Mouse (Mus musculus) forebrain, embryonic 16.5 days (tissue): ENCODE data around the gene Pom121. TPM values are rescaled to one million over a fixed set of nuclear protein-coding genes. Genes with fewer than 3 reads are reported as not detected.

Source experiments
- ATAC-seq: fragments of 200-750 bp; cut with Nextera tagmentation; 2 replicates; pipeline ENCODE4 v1.8.0; 2017; ENCODE audit warnings: mild to moderate bottlenecking, moderate library complexity
- H3K27ac ChIP-seq: fragments of 300-500 bp; sonication (generic); 2 replicates; pipeline ENCODE4 v1.5.1; 2014; ENCODE audit warnings: low read length, control low read depth
- H3K27me3 ChIP-seq: fragments of 300-500 bp; sonication (generic); replicated peaks from 2 replicates; pipeline ENCODE4 v1.6.1; 2014; ENCODE audit warnings: low read length; ENCODE audit not compliant: control insufficient read depth, insufficient read depth
- H3K36me3 ChIP-seq: fragments of 300-500 bp; sonication (generic); 2 replicates; pipeline ENCODE4 v1.6.1; 2014; ENCODE audit not compliant: control insufficient read depth, insufficient read depth
- H3K4me1 ChIP-seq: fragments of 300-500 bp; sonication (generic); replicated peaks from 2 replicates; pipeline ENCODE4 v1.6.1; 2014; ENCODE audit warnings: low read length; ENCODE audit not compliant: control insufficient read depth, insufficient read depth
- H3K4me2 ChIP-seq: fragments of 300-500 bp; sonication (generic); 2 replicates; pipeline ENCODE4 v1.6.1; 2014; ENCODE audit warnings: mild to moderate bottlenecking, low read length, control low read depth
- H3K4me3 ChIP-seq: fragments of 300-500 bp; sonication (generic); replicated peaks from 2 replicates; pipeline ENCODE4 v1.5.1; 2014; ENCODE audit warnings: mild to moderate bottlenecking, low read length, control low read depth
- H3K9ac ChIP-seq: fragments of 300-500 bp; sonication (generic); replicated peaks from 2 replicates; pipeline ENCODE4 v1.6.1; 2014; ENCODE audit warnings: low read depth, low read length, control low read depth
- H3K9me3 ChIP-seq: fragments of 300-500 bp; sonication (generic); 2 replicates; pipeline ENCODE4 v1.6.1; 2016; ENCODE audit warnings: low read length; ENCODE audit not compliant: control insufficient read depth
- WGBS: fragments of 180-500 bp; shearing (Covaris S2); extraction: QIAGEN DNeasy Blood & Tissue Kit; methylation state at CpG from one replicate; pipeline ENCODE4 v1.1.7; 2014; 5-methylcytosine and 5-hydroxymethylcytosine counted together
- polyA plus RNA-seq: library from polyadenylated mRNA; unstranded; fragments of >200 nt; fragmentation: Nextera tagmentation; extraction: Ambion mirVana; gene quantifications from 2 replicates; pipeline ENCODE4 v1.2.1, GENCODE M21; 2015

The Pom121 gene
- polyA plus RNA-seq = 11.4 and 11.7 TPM in 2 replicates

DNA sequence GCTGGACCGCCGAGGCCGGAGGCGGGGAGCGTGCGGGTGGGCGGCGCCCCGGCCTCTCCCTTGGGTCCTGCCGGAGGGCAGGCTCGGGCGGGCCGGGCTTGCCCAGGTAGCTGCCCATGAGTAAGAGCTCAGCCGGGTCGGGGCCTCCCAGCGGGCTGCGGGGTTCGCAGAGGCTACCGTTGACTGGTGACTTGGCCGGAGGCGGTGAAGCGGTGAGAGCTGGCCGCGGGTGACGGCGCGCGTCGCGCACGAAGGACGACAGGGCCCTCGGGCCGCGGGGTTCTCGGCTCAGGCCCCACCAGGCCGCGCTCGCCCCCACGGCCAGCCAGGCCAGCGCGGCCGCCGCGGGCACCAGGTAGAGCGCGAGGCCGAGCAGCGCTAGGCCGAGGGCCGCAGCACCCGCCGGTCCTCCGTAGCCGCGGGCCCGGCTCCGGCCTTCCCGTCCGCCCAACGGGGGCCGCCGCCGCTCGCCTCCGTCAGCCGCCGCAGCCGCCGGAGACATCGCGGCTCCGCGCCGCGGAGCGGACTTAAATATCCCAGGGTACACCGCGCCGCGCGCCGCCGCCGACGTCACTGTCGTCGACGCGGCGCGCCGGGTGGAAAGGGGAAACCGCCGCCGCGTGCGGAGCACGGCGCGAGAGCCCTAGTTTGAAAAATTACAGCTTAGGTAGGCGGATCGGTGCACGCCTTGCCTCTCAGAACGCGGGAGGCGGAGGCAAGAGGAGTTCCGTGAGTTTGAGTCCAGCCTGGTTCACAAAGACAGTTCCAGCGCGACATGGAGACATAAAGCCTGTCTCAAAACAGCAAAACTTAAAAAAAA lies at the start of gene Pom121:
Gene Pom121, minus strand, starts transcription at position 543 of the 820 bp plus-strand sequence.
- ATAC-seq = peak; percentile 93
- Histone ChIP-seq H3K27me3 (no peaks in the 10 kb centered on the region; the same call in 1 of the 2 replicates), H3K27ac (peak within 1 kb of the TSS; percentile 75), H3K4me1 (peaks cover 15% of the 10 kb centered on the region), H3K4me2 (peak within 1 kb of the TSS; percentile 91), H3K9me3 (no peaks in the 10 kb centered on the region), H3K4me3 (peak within 1 kb of the TSS; percentile 94), H3K36me3 (peaks cover 17% of the 10 kb centered on the region), H3K9ac (peak within 1 kb of the TSS; percentile 95)
- whole genome bisulfite sequencing = under 1% methylated on average over 102 of the region's 110 CpGs

DNA sequence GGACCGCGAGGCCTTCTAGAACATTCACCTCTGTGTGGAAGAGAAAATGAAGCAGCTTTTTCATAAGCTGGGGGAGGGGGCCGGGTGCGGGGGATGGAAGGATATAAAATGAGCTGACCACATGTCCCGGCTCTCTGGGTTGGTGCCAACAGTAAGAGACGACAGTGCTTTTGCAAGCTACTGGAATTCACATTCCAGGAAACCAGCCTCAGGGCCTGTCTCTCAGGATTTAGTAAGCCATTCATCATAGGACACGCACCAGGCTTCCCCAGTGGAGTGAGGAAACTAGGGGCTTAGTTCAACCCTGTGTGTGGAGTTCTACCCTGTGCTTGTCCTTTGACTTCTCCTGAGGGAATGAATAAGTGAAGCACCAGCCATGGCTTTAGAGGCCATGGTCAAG lies 48.1 kb upstream of the Pom121 start:
- H3K4me1 ChIP-seq = no peaks in the 10 kb centered on the region
- H3K4me3 ChIP-seq = no peak overlapping the region
- no peak overlapping the region for H3K27ac ChIP-seq
- H3K9ac ChIP-seq = no peak overlapping the region
- H3K4me2 ChIP-seq = no peak overlapping the region
- peaks cover 13% of the 10 kb centered on the region for H3K36me3 ChIP-seq
- WGBS = 87% methylated on average over 7 of the region's 7 CpGs
- no peaks in the 10 kb centered on the region for H3K9me3 ChIP-seq
- no peak for ATAC-seq
- H3K27me3 ChIP-seq = no peaks in the 10 kb centered on the region

DNA sequence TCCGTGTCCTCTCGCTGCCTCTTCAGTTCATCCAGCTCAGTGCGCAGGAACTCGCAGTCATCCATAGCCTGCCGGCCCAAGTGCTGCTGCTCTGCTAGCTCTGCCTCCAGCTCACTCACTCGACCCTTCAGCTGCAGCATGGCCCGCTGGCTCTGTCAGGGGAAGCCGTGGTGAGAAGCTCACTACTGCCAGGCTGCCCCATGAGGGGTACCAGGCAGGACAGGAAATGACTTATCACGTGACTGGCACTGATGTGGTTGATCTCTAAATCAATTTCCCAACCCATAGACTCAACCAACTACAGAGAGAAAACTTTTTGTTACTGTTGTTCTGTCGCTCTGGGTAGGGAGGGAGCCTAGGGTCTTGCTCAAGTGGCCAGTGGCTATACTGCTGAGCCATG lies 40.7 kb upstream of the Pom121 start:
- peaks cover 17% of the 10 kb centered on the region for H3K36me3 ChIP-seq
- no peak overlapping the region for H3K9ac ChIP-seq
- H3K4me2 ChIP-seq = no peak overlapping the region
- WGBS = 98% methylated on average over 10 of the region's 10 CpGs
- no peaks in the 10 kb centered on the region for H3K27me3 ChIP-seq
- H3K4me1 ChIP-seq = no peaks in the 10 kb centered on the region
- no peak overlapping the region for H3K27ac ChIP-seq
- peaks cover 2% of the 10 kb centered on the region; the same call in 1 of the 2 replicates for H3K9me3 ChIP-seq
- ATAC-seq = no peak
- no peak overlapping the region for H3K4me3 ChIP-seq

DNA sequence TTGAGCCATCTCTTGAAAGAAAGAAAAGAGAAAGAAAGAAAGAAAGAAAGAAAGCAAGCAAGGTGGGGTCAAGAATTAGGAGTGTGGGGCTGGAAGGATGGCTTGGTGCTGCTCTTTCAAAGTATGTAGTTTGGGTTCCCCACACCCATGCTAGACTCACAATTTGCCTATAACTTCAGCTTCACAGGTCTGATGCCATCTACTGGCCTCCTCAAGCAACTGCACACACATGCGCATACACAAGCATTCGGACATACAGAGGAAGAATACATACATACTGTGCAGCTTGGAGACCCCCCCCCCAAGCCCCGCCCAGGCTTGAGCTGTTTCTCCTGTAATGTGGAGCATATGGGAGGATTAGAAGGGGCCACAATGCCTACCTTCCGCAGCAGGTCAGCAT lies 39.5 kb upstream of the Pom121 start:
- Histone ChIP-seq H3K4me1 (no peaks in the 10 kb centered on the region), H3K4me2 (no peak overlapping the region), H3K9me3 (peaks cover 2% of the 10 kb centered on the region; the same call in 1 of the 2 replicates), H3K27me3 (no peaks in the 10 kb centered on the region), H3K4me3 (no peak overlapping the region), H3K36me3 (peaks cover 21% of the 10 kb centered on the region), H3K9ac (no peak overlapping the region), H3K27ac (no peak overlapping the region)
- no peak for ATAC-seq
- WGBS = 98% methylated on average over 4 of the region's 4 CpGs

DNA sequence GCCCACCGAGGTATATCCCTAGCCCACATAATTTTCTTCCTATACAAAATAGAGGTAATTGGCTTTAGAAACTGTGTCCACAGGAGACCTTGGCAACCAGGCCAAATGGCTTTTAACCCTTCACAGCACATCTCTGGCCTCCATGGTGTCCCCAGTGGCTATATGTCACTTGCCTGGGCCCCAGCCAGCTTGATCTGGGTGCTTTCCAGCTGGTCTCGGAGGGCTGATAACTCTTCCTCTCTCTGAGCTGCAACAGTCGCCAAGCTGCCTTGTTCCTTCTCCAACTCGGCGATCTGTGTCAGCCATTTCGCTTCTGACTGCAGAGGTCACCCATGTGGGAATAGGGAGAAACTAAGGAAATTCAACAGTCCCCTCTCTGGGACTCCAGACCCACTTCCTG lies 36.8 kb upstream of the Pom121 start:
- Histone ChIP-seq H3K9me3 (peaks cover 2% of the 10 kb centered on the region; the same call in 1 of the 2 replicates), H3K4me3 (no peak overlapping the region), H3K4me1 (no peaks in the 10 kb centered on the region), H3K4me2 (no peak overlapping the region), H3K9ac (no peak overlapping the region), H3K27ac (no peak overlapping the region), H3K27me3 (no peaks in the 10 kb centered on the region), H3K36me3 (peaks cover 28% of the 10 kb centered on the region)
- no peak for ATAC-seq
- WGBS = 86% methylated on average over 6 of the region's 6 CpGs

DNA sequence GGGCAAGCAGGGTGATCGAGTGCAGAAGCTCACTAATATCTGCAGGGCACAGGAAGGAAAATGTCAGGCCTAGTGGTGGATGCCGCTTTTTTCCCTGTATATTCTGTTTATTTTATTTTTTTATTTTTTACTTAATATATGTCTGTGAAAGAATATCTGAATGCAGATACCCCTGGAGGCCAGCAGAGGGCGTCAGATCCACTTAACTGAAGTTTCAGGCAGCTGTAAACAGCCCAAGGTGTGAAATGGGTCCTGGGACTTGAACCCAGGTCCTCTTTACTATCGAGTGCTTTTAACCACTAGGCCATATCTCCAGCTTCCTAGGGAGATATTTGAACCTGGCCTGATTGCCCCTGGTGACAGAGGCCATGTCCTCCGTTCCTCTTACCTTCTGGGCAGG lies 34.4 kb upstream of the Pom121 start:
- no peak overlapping the region for H3K4me3 ChIP-seq
- H3K9ac ChIP-seq = no peak overlapping the region
- H3K36me3 ChIP-seq = peaks cover 20% of the 10 kb centered on the region
- WGBS = 77% methylated on average over 5 of the region's 5 CpGs
- ATAC-seq = no peak
- H3K4me2 ChIP-seq = no peak overlapping the region
- no peaks in the 10 kb centered on the region for H3K4me1 ChIP-seq
- no peaks in the 10 kb centered on the region for H3K27me3 ChIP-seq
- no peaks in the 10 kb centered on the region for H3K9me3 ChIP-seq
- H3K27ac ChIP-seq = no peak overlapping the region

DNA sequence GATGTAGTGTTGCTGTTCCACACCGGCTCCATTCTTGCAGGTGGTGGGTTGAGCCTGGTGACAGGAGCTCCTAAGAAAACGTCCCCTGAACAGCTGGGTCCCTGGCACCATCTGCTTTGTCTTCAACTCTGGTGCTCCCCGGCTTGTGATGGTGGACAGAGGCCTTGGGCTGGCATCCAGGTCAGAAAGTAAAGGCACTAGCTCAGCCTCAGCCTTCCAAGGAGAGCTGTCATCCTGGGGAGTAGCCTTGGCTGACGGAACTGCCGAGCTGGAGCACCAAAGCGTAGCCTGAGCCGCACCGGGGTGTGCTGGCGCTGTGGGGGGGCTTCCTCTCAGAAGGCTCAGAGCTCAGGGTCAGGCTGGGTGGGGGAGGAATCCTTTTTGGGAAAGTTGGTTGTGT lies 15.9 kb upstream of the Pom121 start:
- Histone ChIP-seq H3K27me3 (no peaks in the 10 kb centered on the region), H3K36me3 (no peaks in the 10 kb centered on the region; the same call in 1 of the 2 replicates), H3K4me3 (no peak overlapping the region), H3K4me2 (no peak overlapping the region), H3K9me3 (no peaks in the 10 kb centered on the region), H3K27ac (no peak overlapping the region), H3K4me1 (no peaks in the 10 kb centered on the region), H3K9ac (no peak overlapping the region)
- no peak for ATAC-seq
- whole genome bisulfite sequencing = 94% methylated on average over 9 of the region's 9 CpGs

DNA sequence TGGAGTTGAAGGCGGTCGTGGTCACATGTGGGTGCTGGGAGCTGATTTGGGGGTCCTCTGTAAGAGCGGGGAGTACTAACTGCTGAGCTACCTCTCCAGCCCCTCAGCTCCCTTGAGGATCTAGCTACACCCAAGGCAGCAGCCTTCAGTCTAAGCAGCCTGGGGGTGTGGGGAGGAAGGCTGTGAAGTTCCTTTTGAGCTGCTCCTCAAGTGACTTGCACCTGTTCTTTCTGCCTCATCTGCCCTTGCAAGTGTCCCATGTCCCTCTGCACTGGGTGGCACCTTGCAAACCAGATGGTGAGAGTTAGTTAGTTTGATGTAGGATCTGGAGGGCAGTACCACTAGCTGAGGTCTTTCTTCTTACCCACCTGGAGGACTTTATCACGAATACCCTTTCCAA lies 13.8 kb upstream of the Pom121 start:
- Histone ChIP-seq H3K9ac (no peak overlapping the region), H3K27me3 (no peaks in the 10 kb centered on the region), H3K27ac (no peak overlapping the region), H3K36me3 (no peaks in the 10 kb centered on the region; the same call in 1 of the 2 replicates), H3K4me3 (no peak overlapping the region), H3K4me2 (no peak overlapping the region), H3K9me3 (no peaks in the 10 kb centered on the region), H3K4me1 (peaks cover 3% of the 10 kb centered on the region; the same call in 1 of the 2 replicates)
- 89% methylated on average over 4 of the region's 4 CpGs for WGBS
- no peak for ATAC-seq

DNA sequence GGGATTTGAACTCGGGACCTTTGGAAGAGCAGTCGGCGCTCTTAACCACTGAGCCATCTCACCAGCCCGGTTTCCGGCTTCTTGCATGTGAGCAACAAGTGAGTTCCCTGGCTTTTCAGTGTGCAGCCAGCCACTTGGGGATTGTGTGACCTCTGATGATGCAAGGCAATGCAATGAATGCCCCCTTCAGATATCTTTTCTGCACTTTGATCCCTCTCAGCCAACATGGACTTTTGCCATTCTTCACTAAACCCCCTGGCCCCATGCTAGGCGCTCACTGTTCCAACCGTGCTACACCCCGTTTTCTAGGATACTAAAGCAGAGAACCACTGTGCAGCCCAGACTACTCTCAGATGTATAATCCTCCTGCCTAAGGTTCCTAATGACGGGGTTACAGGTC lies 11.1 kb upstream of the Pom121 start:
- no peak overlapping the region for H3K9ac ChIP-seq

More for the DNA sequence above, 11.1 kb upstream of the Pom121 start:
- Histone ChIP-seq H3K4me3 (no peak overlapping the region), H3K4me1 (peaks cover 3% of the 10 kb centered on the region; the same call in 1 of the 2 replicates), H3K36me3 (no peaks in the 10 kb centered on the region), H3K27me3 (no peaks in the 10 kb centered on the region), H3K4me2 (no peak overlapping the region), H3K27ac (no peak overlapping the region), H3K9me3 (no peaks in the 10 kb centered on the region)
- WGBS = 81% methylated on average over 8 of the region's 9 CpGs
- no peak for ATAC-seq
